Mouse (Mus musculus) brain, adult 2 months (tissue): ENCODE results near the gene Ints2.
"Not testable (repeated sequence)": the region's sequence is repeated elsewhere in the genome, so short reads cannot be mapped to it uniquely, and the experiment has no call there.

Experiments
- DNase-seq: peaks from one replicate; pipeline ENCODE4 v3.0.0; 2011; ENCODE audit warnings: low read depth, low spot score

Gene Ints2

GRCm38 (mm10) chr11:86257460-86258076 is at the start of gene Ints2:
Gene Ints2 (minus strand): TSS chr11:86257575.
- DNase-seq = peak; percentile 98

GRCm38 (mm10) chr11:86292201-86292600 is 34.8 kb upstream of the Ints2 start:
- DNase-seq = not testable (repeated sequence)

DNA sequence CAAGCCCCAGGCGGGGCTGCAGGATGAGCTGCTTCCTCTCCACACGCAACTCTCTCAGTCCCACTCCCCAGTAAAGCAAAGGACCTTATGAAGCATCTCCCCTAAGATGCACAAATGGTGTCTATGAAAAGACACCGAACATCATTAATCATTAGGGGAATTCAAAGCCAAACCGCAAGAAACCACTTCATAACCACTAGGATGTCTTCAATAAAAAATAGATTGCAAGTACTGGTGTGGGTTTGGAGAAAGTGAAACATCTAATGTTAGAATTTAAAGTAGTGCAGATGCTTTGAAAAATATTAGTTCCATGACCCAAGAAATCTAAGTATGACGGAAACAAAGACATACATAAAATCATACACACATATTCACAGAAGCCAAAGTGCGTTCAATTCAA is 34.3 kb upstream of the Ints2 start:
- DNase-seq = no peak

- peak; percentile 46 for DNase-seq
Observed at GRCm38 (mm10) chr11:86285729-86286128, 28.4 kb upstream of the Ints2 start.

GRCm38 (mm10) chr11:86278442-86279102 is 21.2 kb upstream of the Ints2 start:
- peak; percentile 40 for DNase-seq

DNA sequence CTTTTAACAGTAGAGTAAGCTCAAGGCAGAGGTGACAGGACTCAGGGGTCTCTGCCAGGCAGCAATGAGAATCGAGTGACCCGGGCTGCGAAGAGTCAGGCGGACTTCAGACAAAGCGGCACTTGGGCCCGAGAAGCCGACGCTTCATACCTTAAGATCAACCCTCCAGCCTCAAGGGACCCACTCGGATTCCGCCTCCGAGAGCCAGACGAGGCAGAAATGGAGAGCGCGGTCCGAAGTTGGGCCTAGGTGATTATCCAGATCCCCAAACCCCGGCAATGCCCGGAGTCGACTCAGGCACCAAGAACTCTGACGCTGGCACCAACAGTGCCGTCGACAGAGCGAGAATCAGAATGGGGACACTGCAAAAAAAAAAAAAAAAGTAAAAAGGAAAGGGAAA is 321 bp downstream of the Ints2 start:
- no peak for DNase-seq

DNA sequence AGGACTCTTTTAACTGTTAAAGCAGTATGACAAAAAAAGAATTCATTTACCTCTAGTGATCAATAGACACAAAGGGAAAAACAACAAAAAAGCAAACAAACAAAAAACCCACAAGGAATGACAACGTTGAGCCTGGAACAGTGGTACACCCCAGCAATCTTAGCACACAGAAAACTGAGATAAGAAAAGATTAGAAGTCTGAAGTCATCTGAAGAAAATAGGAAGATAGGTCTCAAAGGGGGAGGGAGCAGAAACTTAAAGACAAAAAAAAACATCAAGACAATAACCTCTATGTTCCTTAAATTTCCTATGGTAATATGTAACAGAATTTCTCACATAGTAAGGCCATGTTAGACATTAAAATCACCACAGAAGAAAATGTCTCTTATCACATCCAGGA is 4.0 kb downstream of the Ints2 start:
- no peak for DNase-seq

DNA sequence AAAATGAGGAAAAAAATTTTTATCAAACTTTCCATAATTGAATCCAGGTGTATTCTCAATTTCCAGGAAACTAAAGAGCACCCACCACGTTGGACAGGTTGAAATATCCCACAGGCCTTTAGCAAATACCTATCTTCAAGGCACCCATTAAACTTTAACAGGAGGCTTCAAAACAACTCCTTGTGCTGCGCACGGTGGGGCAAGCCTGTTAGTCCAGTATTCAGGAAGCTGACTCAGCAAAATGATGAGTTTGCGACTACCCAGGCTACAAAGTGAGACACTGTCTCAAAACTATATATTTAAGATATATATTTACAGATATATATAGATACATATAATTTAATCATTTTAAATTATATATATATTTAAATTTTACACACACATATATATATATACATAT is 24.9 kb downstream of the Ints2 start:
- no peak for DNase-seq

DNA sequence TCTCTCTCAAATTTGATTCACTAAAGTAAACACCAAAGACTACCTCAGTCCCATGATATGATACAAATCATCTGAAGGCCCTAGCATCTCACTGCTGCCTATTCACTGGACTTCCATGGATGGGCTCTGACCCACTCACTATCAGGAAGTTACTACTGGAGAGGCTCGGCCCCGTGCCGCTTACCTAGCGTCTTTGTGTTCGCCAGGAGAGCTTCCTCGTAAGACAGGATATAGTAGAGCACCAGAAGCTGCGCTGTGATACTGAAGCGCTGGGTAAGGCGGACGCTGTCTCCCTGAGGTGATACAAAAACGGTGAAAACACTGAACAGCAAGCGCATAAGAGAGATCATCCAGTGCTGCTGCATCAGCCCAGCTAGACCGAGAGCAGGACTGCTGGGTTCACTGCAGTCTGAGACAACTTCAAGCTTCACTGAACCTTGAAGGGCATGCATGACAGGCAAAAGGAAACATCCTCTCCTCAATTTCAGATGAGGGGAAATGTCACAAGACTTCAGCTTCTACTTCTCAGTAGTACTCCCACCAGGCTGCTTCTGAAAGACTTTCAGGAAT is 25.5 kb downstream of the Ints2 start:
- no peak for DNase-seq

DNA sequence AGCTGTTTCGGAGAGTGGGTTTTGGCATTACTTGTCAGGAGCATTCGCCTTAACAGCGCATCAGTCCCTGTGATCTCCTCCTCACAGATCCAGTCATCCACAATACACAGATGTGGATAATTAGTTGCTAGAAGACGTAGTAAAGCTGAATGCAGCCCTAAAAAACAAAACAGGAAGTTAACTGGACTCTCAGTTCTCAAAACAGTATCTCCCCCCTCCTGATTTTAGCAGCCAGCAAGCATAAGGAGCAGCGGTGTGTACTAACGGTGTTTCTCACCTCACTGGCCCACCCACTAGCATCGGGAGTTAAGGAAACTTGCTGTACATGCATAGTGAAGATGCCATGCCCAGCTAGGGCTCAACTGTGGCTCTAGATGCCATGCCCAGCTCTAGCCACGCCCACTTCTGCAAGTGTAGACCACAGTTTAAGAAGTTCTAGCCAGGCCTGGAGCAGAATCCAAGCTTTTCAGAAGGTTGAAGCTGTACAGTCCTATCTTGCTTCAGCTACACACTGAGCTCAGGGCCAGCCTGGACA is 30.7 kb downstream of the Ints2 start:
- DNase-seq = no peak

GRCm38 (mm10) chr11:86225761-86226160 is 31.6 kb downstream of the Ints2 start:
- no peak for DNase-seq

- DNase-seq = no peak
Observed at GRCm38 (mm10) chr11:86211803-86212202, 45.6 kb downstream of the Ints2 start.

GRCm38 (mm10) chr11:86209123-86209522 is 48.3 kb downstream of the Ints2 start:
- DNase-seq = no peak

- DNase-seq = no peak
Observed at GRCm38 (mm10) chr11:86205876-86206275, 51.5 kb downstream of the Ints2 start.

- DNase-seq = no peak
Observed at GRCm38 (mm10) chr11:86205031-86205430, 52.3 kb downstream of the Ints2 start.

DNA sequence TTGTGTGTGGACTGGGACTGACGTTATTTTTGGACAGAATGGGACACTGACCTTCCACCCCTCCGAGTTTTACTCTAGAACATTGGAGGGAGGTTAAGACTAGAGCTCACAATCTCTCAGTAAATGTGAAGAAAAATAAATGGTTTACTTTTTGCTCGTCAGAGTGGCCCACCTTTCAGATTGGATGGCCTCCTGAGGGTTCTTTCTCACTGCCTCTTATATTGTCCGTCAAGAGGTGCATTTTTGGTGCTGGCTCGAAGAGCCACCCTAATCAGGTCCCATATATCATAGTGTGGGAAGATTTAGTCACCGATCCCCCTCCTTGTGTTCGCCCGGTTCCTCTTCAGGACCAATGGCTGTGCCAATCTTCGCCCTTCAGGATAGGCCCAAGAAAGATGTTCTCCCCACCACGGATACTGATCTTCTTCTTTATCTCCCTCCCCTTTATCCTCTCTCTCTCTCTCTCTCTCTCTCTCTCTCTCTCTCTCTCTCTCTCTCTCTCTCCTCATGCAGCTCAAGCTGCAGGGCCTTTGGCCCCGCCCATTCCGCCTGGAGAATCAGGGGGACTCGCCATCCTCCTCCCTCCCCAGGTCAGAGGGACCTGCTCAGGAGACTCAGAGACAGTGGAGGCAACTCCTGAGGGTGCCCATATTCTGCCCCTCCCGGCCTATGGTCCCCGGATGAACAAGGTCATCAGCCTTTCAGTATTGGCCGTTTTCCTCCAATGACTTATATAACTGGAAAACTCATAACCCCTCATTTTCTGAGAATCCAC is 55.3 kb downstream of the Ints2 start:
- DNase-seq = peak; percentile 15

DNA sequence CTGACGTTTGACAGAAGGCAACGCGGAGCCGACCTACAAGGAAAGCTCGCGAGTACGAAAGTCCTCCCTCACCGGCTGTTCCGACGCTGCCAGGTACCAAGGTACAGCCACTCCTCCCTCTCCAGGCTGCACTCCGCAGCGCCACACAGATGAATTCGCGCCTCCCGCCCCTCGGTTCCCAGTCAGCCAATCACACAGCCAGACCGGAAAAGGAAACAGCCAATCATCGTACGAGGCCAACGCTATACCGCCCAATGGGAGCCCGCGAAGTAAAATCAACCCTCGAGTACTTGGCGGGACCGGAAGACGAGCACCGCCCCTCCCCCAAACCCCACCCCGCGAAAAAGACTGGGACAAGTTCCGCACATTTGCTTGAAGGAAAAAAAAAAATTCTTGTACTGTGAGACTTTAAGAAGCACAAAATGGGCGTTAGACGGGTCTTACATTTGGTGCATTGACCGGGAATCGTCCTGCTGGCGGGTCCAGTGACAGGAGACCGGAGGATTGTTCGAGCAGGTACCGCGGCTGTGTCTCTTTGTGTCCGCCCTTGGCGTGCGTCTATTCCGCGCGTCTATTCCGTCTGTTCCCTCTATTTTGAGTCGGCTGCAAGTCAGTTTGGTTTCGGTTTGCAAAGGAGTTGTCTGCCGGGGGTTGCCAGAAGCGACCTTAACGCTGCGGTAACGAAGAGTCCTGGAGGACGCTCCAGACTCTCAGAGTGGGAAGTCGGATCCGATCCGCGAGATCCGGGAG is 56.2 kb downstream of the Ints2 start, which contains the start of gene Brip1:
Gene Brip1 (minus strand): TSS at position 157 of the 750 bp plus-strand sequence.
- DNase-seq = peak; percentile 97

GRCm38 (mm10) chr11:86200460-86201021 is 56.8 kb downstream of the Ints2 start:
- no peak for DNase-seq

DNA sequence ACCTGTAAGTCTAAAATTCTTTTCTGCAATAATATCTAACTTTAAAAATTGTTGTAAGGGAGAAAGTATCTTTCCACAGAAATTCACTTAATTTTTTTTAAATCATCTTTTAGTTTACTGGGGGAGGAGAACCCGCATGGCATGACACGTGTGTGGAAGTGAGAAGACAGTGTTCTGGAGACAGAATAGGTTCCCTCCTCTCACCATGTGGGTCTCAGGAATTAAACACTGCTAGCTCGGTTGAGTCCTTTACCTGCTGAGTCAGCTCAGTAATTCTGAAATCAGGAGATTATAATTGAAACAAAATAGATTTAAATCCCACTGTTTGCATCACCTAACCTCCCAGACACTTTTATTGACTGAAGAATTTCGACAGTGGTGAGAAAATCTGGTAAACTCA is 57.6 kb downstream of the Ints2 start:
- no peak for DNase-seq

- DNase-seq = not testable (repeated sequence)
Observed at GRCm38 (mm10) chr11:86185224-86185623, 72.2 kb downstream of the Ints2 start.

GRCm38 (mm10) chr11:86175833-86176232 is 81.5 kb downstream of the Ints2 start:
- DNase-seq = no peak
